Mouse (Mus musculus) liver, embryonic 15.5 days (tissue): ENCODE measurements around the gene Spata16. TPM values are rescaled to one million over a fixed set of nuclear protein-coding genes. Genes with fewer than 3 reads are reported as not detected.

ENCODE experiments used
- ATAC-seq: fragments of 200-750 bp; cut with Nextera tagmentation; 2 replicates; pipeline ENCODE4 v1.8.0; 2017; ENCODE audit warnings: moderate number of reproducible peaks, mild to moderate bottlenecking, moderate library complexity; ENCODE audit not compliant: insufficient read depth
- H3K27ac ChIP-seq: fragments of 300-500 bp; sonication (generic); replicated peaks from 2 replicates; pipeline ENCODE4 v1.5.1; 2015; ENCODE audit warnings: mild to moderate bottlenecking, inconsistent platforms
- H3K27me3 ChIP-seq: fragments of 300-500 bp; sonication (generic); 2 replicates; pipeline ENCODE4 v1.6.1; 2015; ENCODE audit warnings: mild to moderate bottlenecking, inconsistent platforms
- H3K36me3 ChIP-seq: fragments of 300-500 bp; sonication (generic); replicated peaks from 2 replicates; pipeline ENCODE4 v1.6.1; 2015; ENCODE audit warnings: moderate library complexity, mild to moderate bottlenecking, inconsistent platforms
- H3K4me1 ChIP-seq: fragments of 300-500 bp; sonication (generic); replicated peaks from 2 replicates; pipeline ENCODE4 v1.6.1; 2015; ENCODE audit warnings: inconsistent platforms
- H3K4me2 ChIP-seq: fragments of 300-500 bp; sonication (generic); 2 replicates; pipeline ENCODE4 v1.6.1; 2015; ENCODE audit warnings: moderate library complexity, mild to moderate bottlenecking, inconsistent platforms
- H3K4me3 ChIP-seq: fragments of 300-500 bp; sonication (generic); replicated peaks from 2 replicates; pipeline ENCODE4 v1.5.1; 2015; ENCODE audit warnings: mild to moderate bottlenecking, inconsistent platforms
- H3K9ac ChIP-seq: fragments of 300-500 bp; sonication (generic); 2 replicates; pipeline ENCODE4 v1.6.1; 2015; ENCODE audit warnings: moderate library complexity, mild to moderate bottlenecking, inconsistent platforms
- H3K9me3 ChIP-seq: fragments of 300-500 bp; sonication (generic); replicated peaks from 2 replicates; pipeline ENCODE4 v1.6.1; 2016; ENCODE audit warnings: inconsistent platforms
- WGBS: fragments of 180-500 bp; shearing (Covaris S2); methylation state at CpG from one replicate; pipeline ENCODE4 v1.1.7; 2015; ENCODE audit warnings: mixed read lengths; ENCODE audit not compliant: insufficient replicate concordance; 5-methylcytosine and 5-hydroxymethylcytosine counted together
- polyA plus RNA-seq: library from polyadenylated mRNA; unstranded; fragments of >200 nt; fragmentation: Nextera tagmentation; extraction: Ambion mirVana; gene quantifications from 2 replicates; pipeline ENCODE4 v1.2.1, GENCODE M21; 2015

Spata16 gene
- polyA plus RNA-seq, 1 experiment from 2014 or later: not detected

GRCm38 (mm10) chr3:26921576-26921975 is 284.2 kb downstream of the Spata16 start:
- 64% methylated on average over 2 of the region's 2 CpGs for WGBS

GRCm38 (mm10) chr3:26923391-26923790 is 286.0 kb downstream of the Spata16 start:
- Histone ChIP-seq H3K36me3 (no peaks in the 10 kb centered on the region), H3K9ac (no peak overlapping the region), H3K4me3 (no peak overlapping the region), H3K27me3 (no peaks in the 10 kb centered on the region), H3K27ac (no peak overlapping the region), H3K4me2 (no peak overlapping the region), H3K4me1 (no peaks in the 10 kb centered on the region), H3K9me3 (no peaks in the 10 kb centered on the region)
- ATAC-seq: no peak
- 63% methylated on average over 5 of the region's 5 CpGs for whole genome bisulfite sequencing

More at GRCm38 (mm10) chr3:26921576-26921975, 284.2 kb downstream of the Spata16 start:
- no peaks in the 10 kb centered on the region for H3K9me3 ChIP-seq
- no peak overlapping the region for H3K27ac ChIP-seq
- H3K9ac ChIP-seq: no peak overlapping the region
- H3K27me3 ChIP-seq: no peaks in the 10 kb centered on the region
- no peak for ATAC-seq
- no peak overlapping the region for H3K4me3 ChIP-seq
- H3K4me2 ChIP-seq: no peak overlapping the region
- H3K4me1 ChIP-seq: no peaks in the 10 kb centered on the region
- no peaks in the 10 kb centered on the region for H3K36me3 ChIP-seq

DNA sequence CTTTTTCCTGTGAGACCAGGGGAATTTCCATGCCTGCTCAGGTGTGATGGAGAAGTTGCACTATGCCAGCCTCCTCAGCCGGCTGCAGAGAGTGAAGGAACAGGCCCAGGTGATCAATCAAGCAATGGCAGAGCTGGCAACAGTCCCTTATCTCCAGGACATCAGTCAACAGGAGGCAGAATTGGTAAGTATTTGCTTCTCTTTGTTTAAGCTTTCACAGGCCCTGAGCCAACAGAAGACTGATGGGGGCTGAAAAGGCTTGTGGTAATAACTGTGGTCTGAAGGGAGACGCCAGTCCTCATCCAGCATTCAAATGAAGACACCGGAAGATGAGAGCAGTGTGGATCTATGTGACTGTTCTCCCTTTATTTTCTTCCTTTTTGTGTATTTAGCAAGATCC is 286.8 kb downstream of the Spata16 start:
- no peaks in the 10 kb centered on the region for H3K9me3 ChIP-seq
- H3K4me3 ChIP-seq: no peak overlapping the region
- no peak overlapping the region for H3K9ac ChIP-seq
- no peak for ATAC-seq
- no peaks in the 10 kb centered on the region for H3K27me3 ChIP-seq
- no peak overlapping the region for H3K27ac ChIP-seq
- no peak overlapping the region for H3K4me2 ChIP-seq
- H3K4me1 ChIP-seq: no peaks in the 10 kb centered on the region
- WGBS: 37% methylated on average over 3 of the region's 3 CpGs
- no peaks in the 10 kb centered on the region for H3K36me3 ChIP-seq

GRCm38 (mm10) chr3:26933079-26933478 is 295.7 kb downstream of the Spata16 start:
- no peaks in the 10 kb centered on the region for H3K27me3 ChIP-seq
- no peak for ATAC-seq
- 61% methylated on average over 3 of the region's 3 CpGs for WGBS
- H3K4me2 ChIP-seq: no peak overlapping the region
- H3K27ac ChIP-seq: no peak overlapping the region
- H3K4me3 ChIP-seq: no peak overlapping the region
- no peaks in the 10 kb centered on the region for H3K9me3 ChIP-seq
- no peaks in the 10 kb centered on the region for H3K36me3 ChIP-seq
- no peak overlapping the region for H3K9ac ChIP-seq
- H3K4me1 ChIP-seq: no peaks in the 10 kb centered on the region

DNA sequence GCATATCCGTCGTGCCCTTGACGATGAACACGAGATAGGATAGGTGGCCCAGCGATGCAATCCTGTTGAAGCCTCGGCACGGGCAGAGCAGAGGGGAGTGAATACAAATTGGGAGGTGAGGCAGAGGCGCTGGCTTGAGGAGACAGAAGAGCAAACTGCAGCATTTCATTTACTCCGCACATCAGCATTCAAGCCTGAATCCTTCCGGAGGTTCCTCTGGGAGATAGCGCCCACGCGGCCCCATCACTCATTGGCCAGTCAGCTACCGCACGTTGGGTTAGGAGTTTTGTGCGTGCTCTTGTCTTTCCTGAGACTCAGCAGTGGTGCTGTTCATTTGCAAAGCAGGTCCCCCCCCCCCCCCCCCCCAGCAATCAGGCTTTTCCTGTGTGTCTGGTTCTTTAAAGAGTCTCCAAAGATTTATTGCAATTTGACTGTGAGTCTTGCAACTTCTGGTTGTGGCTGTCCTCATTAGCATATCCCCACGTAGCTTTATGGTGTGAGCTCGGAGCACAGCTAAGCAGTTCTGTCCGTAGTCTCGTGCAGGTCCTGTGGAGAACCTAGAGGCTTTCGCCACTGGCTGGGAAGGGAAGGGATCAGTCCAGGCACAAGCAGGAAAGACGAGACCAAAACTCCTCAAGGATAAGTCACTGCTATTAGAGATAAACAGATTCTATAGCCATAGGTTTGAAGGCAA is 299.6 kb downstream of the Spata16 start:
- Histone ChIP-seq H3K4me1 (no peaks in the 10 kb centered on the region), H3K36me3 (no peaks in the 10 kb centered on the region), H3K9ac (no peak overlapping the region), H3K9me3 (no peaks in the 10 kb centered on the region), H3K4me3 (no peak overlapping the region), H3K27me3 (no peaks in the 10 kb centered on the region), H3K27ac (no peak overlapping the region), H3K4me2 (no peak overlapping the region)
- WGBS: 59% methylated on average over 22 of the region's 22 CpGs
- no peak for ATAC-seq

GRCm38 (mm10) chr3:26966776-26967175 is 329.4 kb downstream of the Spata16 start:
- no peak overlapping the region for H3K4me2 ChIP-seq
- no peak overlapping the region for H3K27ac ChIP-seq
- H3K27me3 ChIP-seq: no peaks in the 10 kb centered on the region
- 61% methylated on average over 5 of the region's 5 CpGs for WGBS
- no peaks in the 10 kb centered on the region for H3K9me3 ChIP-seq
- no peaks in the 10 kb centered on the region for H3K36me3 ChIP-seq
- no peak overlapping the region for H3K9ac ChIP-seq
- no peaks in the 10 kb centered on the region for H3K4me1 ChIP-seq
- H3K4me3 ChIP-seq: no peak overlapping the region
- ATAC-seq: no peak

- 56% methylated on average over 3 of the region's 3 CpGs for WGBS
- H3K4me3 ChIP-seq: no peak overlapping the region
- no peaks in the 10 kb centered on the region for H3K36me3 ChIP-seq
- H3K4me1 ChIP-seq: no peaks in the 10 kb centered on the region
- ATAC-seq: no peak
- no peak overlapping the region for H3K4me2 ChIP-seq
- H3K27ac ChIP-seq: no peak overlapping the region
- no peaks in the 10 kb centered on the region for H3K27me3 ChIP-seq
- H3K9me3 ChIP-seq: no peaks in the 10 kb centered on the region
- H3K9ac ChIP-seq: no peak overlapping the region
These were observed 331.6 kb downstream of the Spata16 start for GRCm38 (mm10) chr3:26968852-26969513.

DNA sequence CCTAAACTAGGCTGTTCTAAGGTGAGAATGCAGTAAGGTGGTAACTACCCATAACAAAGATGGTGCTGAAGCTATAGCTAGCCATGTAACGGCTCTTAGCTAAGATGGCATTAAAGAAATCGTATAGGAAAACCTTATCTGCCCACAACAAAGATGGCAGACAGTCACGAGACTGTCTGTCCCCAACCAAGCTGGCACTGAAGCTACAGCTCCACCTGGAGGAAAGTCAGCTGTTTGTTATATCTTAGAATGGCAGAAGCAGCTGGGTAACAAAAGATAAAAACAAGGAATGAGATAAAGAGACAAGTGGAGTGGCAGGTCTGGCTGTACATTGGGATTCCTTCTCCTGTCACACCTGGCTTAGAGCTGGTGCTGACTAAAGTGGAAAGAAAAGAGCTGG is 333.1 kb downstream of the Spata16 start:
- H3K27ac ChIP-seq: no peak overlapping the region
- no peaks in the 10 kb centered on the region for H3K27me3 ChIP-seq
- H3K9me3 ChIP-seq: no peaks in the 10 kb centered on the region
- no peak overlapping the region for H3K4me2 ChIP-seq
- H3K4me1 ChIP-seq: no peaks in the 10 kb centered on the region
- 50% methylated on average over 3 of the region's 3 CpGs for WGBS
- H3K4me3 ChIP-seq: no peak overlapping the region
- ATAC-seq: no peak
- H3K9ac ChIP-seq: no peak overlapping the region
- H3K36me3 ChIP-seq: no peaks in the 10 kb centered on the region

- H3K4me2 ChIP-seq: no peak overlapping the region
- H3K27ac ChIP-seq: no peak overlapping the region
- WGBS: 12% methylated on average over 1 of the region's 1 CpGs
- no peak for ATAC-seq
- H3K36me3 ChIP-seq: no peaks in the 10 kb centered on the region
- H3K27me3 ChIP-seq: no peaks in the 10 kb centered on the region
- H3K9me3 ChIP-seq: no peaks in the 10 kb centered on the region
- no peak overlapping the region for H3K9ac ChIP-seq
- H3K4me1 ChIP-seq: no peaks in the 10 kb centered on the region
- H3K4me3 ChIP-seq: no peak overlapping the region
These were observed 333.9 kb downstream of the Spata16 start for GRCm38 (mm10) chr3:26971276-26971675.

DNA sequence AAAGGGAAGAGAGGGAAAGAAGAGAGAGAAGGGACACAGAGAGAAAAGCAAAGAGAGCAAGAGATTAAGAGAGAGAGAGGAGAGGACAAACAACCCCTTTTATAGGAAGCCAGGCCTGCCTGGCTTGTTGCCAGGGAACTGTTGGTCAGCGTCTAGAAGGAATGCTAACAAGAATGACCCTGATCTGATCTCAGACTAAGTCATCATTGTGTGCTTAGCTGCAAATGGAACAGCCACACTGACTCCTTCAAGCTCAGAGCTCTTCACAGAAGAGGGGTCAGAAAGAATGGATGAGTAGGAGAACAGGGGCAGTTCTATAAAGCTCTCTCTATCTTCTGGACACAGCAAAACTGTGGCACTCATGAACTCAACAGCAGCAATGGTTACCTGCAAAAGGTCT is 334.7 kb downstream of the Spata16 start:
- H3K9ac ChIP-seq: no peak overlapping the region
- H3K9me3 ChIP-seq: no peaks in the 10 kb centered on the region
- H3K27me3 ChIP-seq: no peaks in the 10 kb centered on the region
- no peak for ATAC-seq
- H3K4me1 ChIP-seq: no peaks in the 10 kb centered on the region
- no peaks in the 10 kb centered on the region for H3K36me3 ChIP-seq
- H3K27ac ChIP-seq: no peak overlapping the region
- H3K4me3 ChIP-seq: no peak overlapping the region
- no peak overlapping the region for H3K4me2 ChIP-seq
- 23% methylated on average over 1 of the region's 1 CpGs for WGBS

DNA sequence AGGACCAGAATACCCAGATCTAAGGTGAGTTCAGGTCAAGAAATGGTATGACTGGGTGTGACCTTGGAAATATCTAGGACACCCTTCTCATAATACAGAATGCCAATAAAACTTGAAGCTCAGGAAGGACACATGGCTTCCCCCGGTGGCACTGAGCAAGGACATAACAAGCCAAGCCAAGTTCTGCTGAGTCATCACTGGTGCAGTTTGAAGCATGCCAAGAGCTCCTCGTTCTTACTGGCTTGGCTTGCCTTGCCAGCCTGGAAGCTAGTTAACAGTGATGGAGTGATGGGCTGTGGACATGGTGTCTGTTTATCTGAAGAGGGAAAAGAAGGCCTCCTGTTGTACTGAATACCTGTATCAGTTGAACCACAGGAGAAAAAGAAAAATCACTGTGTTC is 342.2 kb downstream of the Spata16 start:
- Histone ChIP-seq H3K27ac (no peak overlapping the region), H3K4me3 (no peak overlapping the region), H3K27me3 (no peaks in the 10 kb centered on the region), H3K36me3 (no peaks in the 10 kb centered on the region), H3K9ac (no peak overlapping the region), H3K9me3 (no peaks in the 10 kb centered on the region), H3K4me1 (no peaks in the 10 kb centered on the region), H3K4me2 (no peak overlapping the region)
- WGBS: 44% methylated on average over 2 of the region's 2 CpGs
- no peak for ATAC-seq

DNA sequence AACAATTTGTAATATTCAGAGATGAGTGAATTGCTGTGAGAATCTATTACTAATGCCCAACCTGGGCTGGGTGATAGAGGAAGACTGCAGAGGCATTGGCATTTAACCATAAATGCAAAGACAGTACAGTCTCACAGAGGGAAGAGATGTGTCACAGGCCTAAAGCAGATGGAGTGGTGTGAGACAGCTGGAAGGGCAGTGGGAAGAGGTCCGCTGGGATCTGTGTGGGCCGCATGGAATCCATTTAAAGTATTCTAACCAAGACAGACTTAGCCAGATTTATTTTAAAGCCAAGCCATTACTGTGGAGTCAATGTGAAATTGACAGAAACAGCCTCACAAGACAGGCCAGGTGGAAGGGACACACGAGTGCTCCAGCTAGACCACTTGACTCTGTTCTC is 343.0 kb downstream of the Spata16 start:
- ATAC-seq: no peak
- no peaks in the 10 kb centered on the region for H3K9me3 ChIP-seq
- 58% methylated on average over 3 of the region's 3 CpGs for WGBS
- no peak overlapping the region for H3K9ac ChIP-seq
- no peak overlapping the region for H3K4me2 ChIP-seq
- H3K27me3 ChIP-seq: no peaks in the 10 kb centered on the region
- H3K27ac ChIP-seq: no peak overlapping the region
- H3K4me1 ChIP-seq: no peaks in the 10 kb centered on the region
- H3K36me3 ChIP-seq: no peaks in the 10 kb centered on the region
- H3K4me3 ChIP-seq: no peak overlapping the region
